Comparison of ENCODE assay signal across 9 mouse cellular contexts in the genomic region with DNA sequence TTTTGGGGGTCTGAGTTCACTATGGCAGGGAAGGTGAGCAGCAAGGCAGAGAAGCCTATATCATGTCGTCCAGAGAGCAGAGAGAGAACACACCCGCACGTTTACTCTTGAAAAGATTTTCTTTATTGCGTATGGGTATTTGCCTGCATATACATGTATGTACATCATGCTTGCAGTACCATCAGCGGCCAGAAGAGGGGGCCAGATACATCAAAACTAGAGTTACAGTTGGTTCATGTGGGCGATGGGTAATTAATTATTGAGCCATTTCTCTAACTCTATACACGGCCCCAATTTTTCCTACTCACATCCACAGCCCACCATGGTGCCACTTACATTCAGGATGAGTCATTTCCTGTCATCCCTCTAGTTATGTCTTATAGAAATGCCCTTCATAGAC. TPM values are rescaled to one million over a fixed set of nuclear protein-coding genes. Genes with fewer than 3 reads are reported as not detected.
A peak's percentile ranks its signal among the peaks of the same experiment; 100 is the strongest.
DNase-seq lines count a peak whose midpoint lies in the region; ATAC-seq and TF ChIP-seq lines count a peak whose summit lies in the region.
"Had no signal": no experiment of that assay in that cellular context is flagged by ENCODE, and none has a peak within 500 bp of the region (broad histone marks: within the 10 kb centered on the region; RNA-seq: fewer than 3 reads in every experiment).

No protein-coding gene starts in this region.

- WGBS in forebrain, postnatal 0 days: 77% methylated on average over 7 of the region's 7 CpGs
- 76% methylated on average over 7 of the region's 7 CpGs for WGBS in forebrain, embryonic 12.5 days
- 76% methylated on average over 7 of the region's 7 CpGs for WGBS in midbrain, embryonic 10.5 days
- 74% methylated on average over 7 of the region's 7 CpGs for WGBS in midbrain, embryonic 16.5 days
- 77% methylated on average over 7 of the region's 7 CpGs for WGBS in midbrain, embryonic 15.5 days

- no peaks in the 10 kb centered on the region for H3K27me3 ChIP-seq in forebrain, postnatal 0 days (ENCODE audit: insufficient read depth, low read length)
- H3K27me3 ChIP-seq in forebrain, embryonic 12.5 days: no peaks in the 10 kb centered on the region
- no peaks in the 10 kb centered on the region for H3K27me3 ChIP-seq in midbrain, embryonic 10.5 days (ENCODE audit: low read depth, poor library complexity, severe bottlenecking)
- no peaks in the 10 kb centered on the region for H3K27me3 ChIP-seq in midbrain, embryonic 16.5 days (ENCODE audit: control insufficient read depth, insufficient read depth, low read depth, low read length)
- no peaks in the 10 kb centered on the region for H3K27me3 ChIP-seq in midbrain, embryonic 15.5 days (replicated peaks)

- H3K36me3 ChIP-seq in forebrain, postnatal 0 days (ENCODE audit: insufficient read depth): peaks cover 32% of the 10 kb centered on the region
- peaks cover 21% of the 10 kb centered on the region for H3K36me3 ChIP-seq in forebrain, embryonic 12.5 days (replicated peaks)
- H3K36me3 ChIP-seq in midbrain, embryonic 10.5 days: peaks cover 10% of the 10 kb centered on the region
- peaks cover 6% of the 10 kb centered on the region; the same call in 1 of the 2 replicates for H3K36me3 ChIP-seq in midbrain, embryonic 16.5 days (ENCODE audit: control insufficient read depth, insufficient read depth, low read length)
- no peaks in the 10 kb centered on the region for H3K36me3 ChIP-seq in midbrain, embryonic 15.5 days (replicated peaks)

- intact Hi-C loops in heart, postnatal 25 days (cut with DNase I): loop anchor here (5.0 kb wide), 3 partner anchors 199 to 274 kb away; a partner anchor contains a TSS

- peak; percentile 79 for TF ChIP-seq CTCF in forebrain, postnatal 0 days (IDR thresholded peaks at IDR 0.05; ENCODE audit: low read depth)

- H3K4me3 ChIP-seq in forebrain, postnatal 0 days (ENCODE audit: low read depth, low read length): no peak overlapping the region
- no peak overlapping the region for H3K4me3 ChIP-seq in forebrain, embryonic 12.5 days (replicated peaks)
- no peak overlapping the region for H3K4me3 ChIP-seq in midbrain, embryonic 10.5 days
- H3K4me3 ChIP-seq in midbrain, embryonic 16.5 days (ENCODE audit: low read depth, low read length): no peak overlapping the region
- H3K4me3 ChIP-seq in midbrain, embryonic 15.5 days: no peak overlapping the region

- no peaks in the 10 kb centered on the region for H3K4me1 ChIP-seq in forebrain, postnatal 0 days (ENCODE audit: insufficient read depth)
- H3K4me1 ChIP-seq in forebrain, embryonic 12.5 days: peaks cover 21% of the 10 kb centered on the region
- H3K4me1 ChIP-seq in midbrain, embryonic 10.5 days: peaks cover 51% of the 10 kb centered on the region
- H3K4me1 ChIP-seq in midbrain, embryonic 16.5 days (ENCODE audit: control insufficient read depth, insufficient read depth, low read length): peaks cover 39% of the 10 kb centered on the region
- H3K4me1 ChIP-seq in midbrain, embryonic 15.5 days: peaks cover 45% of the 10 kb centered on the region

- DNase-seq in forebrain, postnatal 0 days: peak; percentile 74
- peak; percentile 43 for DNase-seq in midbrain, embryonic 10.5 days (ENCODE audit: low spot score)
- DNase-seq in brain, adult 2 months (ENCODE audit: low read depth, low spot score): peak; percentile 49
- no peak for DNase-seq in urinary bladder, postnatal 36 days (ENCODE audit: low spot score in 2 of 2)
- no peak for DNase-seq in heart, postnatal 25 days (ENCODE audit: low spot score)

- no peaks in the 10 kb centered on the region for H3K9me3 ChIP-seq in forebrain, postnatal 0 days (ENCODE audit: low read length)
- no peaks in the 10 kb centered on the region for H3K9me3 ChIP-seq in forebrain, embryonic 12.5 days
- no peaks in the 10 kb centered on the region for H3K9me3 ChIP-seq in midbrain, embryonic 10.5 days (replicated peaks)
- H3K9me3 ChIP-seq in midbrain, embryonic 16.5 days (replicated peaks; ENCODE audit: control insufficient read depth, low read length, poor library complexity, severe bottlenecking): no peaks in the 10 kb centered on the region
- no peaks in the 10 kb centered on the region for H3K9me3 ChIP-seq in midbrain, embryonic 15.5 days

- ATAC-seq in forebrain, postnatal 0 days: no peak
- no peak for ATAC-seq in forebrain, embryonic 12.5 days (ENCODE audit: low FRiP score)
- no peak for ATAC-seq in midbrain, embryonic 16.5 days
- ATAC-seq in midbrain, embryonic 15.5 days (replicated peaks): no peak

- H3K4me2 ChIP-seq in forebrain, postnatal 0 days (ENCODE audit: low read depth): no peak overlapping the region
- no peak overlapping the region for H3K4me2 ChIP-seq in forebrain, embryonic 12.5 days
- H3K4me2 ChIP-seq in midbrain, embryonic 16.5 days (ENCODE audit: low read length): no peak overlapping the region
- no peak overlapping the region for H3K4me2 ChIP-seq in midbrain, embryonic 15.5 days

- no peak overlapping the region for H3K27ac ChIP-seq in forebrain, postnatal 0 days (ENCODE audit: low read depth, low read length)
- H3K27ac ChIP-seq in forebrain, embryonic 12.5 days: no peak overlapping the region
- no peak overlapping the region for H3K27ac ChIP-seq in midbrain, embryonic 10.5 days (replicated peaks)
- H3K27ac ChIP-seq in midbrain, embryonic 16.5 days (ENCODE audit: low read length): no peak overlapping the region
- peak overlapping the region; percentile 90; the same call in 1 of the 2 replicates for H3K27ac ChIP-seq in midbrain, embryonic 15.5 days

- H3K9ac ChIP-seq in forebrain, postnatal 0 days: no peak overlapping the region
- H3K9ac ChIP-seq in forebrain, embryonic 12.5 days: no peak overlapping the region
- no peak overlapping the region for H3K9ac ChIP-seq in midbrain, embryonic 16.5 days (ENCODE audit: low read depth, low read length)
- no peak overlapping the region for H3K9ac ChIP-seq in midbrain, embryonic 15.5 days

RNA-seq across cellular contexts. Expression of a gene that starts 18.7 kb away (rescaled TPM):
- 11.1 and 12.2 TPM in 2 replicates for total RNA-seq in forebrain, postnatal 0 days (2014; rRNA removed)
- polyA plus RNA-seq in forebrain, postnatal 0 days (2015; fragmentation: Nextera tagmentation; extraction: Ambion mirVana): 9.9 and 15.9 TPM in 2 replicates
- 1.1 and 1.7 TPM in 2 replicates for polyA plus RNA-seq in forebrain, embryonic 12.5 days (2016; fragmentation: Nextera tagmentation; extraction: Ambion mirVana)
- 0.51 and 0.75 TPM in 2 replicates for polyA plus RNA-seq in midbrain, embryonic 10.5 days (2016; fragmentation: Nextera tagmentation; extraction: Ambion mirVana)
- polyA plus RNA-seq in midbrain, embryonic 16.5 days (2015; fragmentation: Nextera tagmentation; extraction: Ambion mirVana): 9.9 and 12.5 TPM in 2 replicates
- 8.4 and 10.0 TPM in 2 replicates for polyA plus RNA-seq in midbrain, embryonic 15.5 days (2015; fragmentation: Nextera tagmentation; extraction: Ambion mirVana)
- not detected for total RNA-seq in heart, postnatal 25 days (2021)

RNA-seq across cellular contexts. Expression of a gene that starts 50.4 kb away (rescaled TPM):
- total RNA-seq in forebrain, postnatal 0 days (2014; rRNA removed): 0.14 and 0.38 TPM in 2 replicates
- 0.06 and 0.07 TPM in 2 replicates for polyA plus RNA-seq in forebrain, postnatal 0 days (2015; fragmentation: Nextera tagmentation; extraction: Ambion mirVana)
- 0.59 and 0.84 TPM in 2 replicates for polyA plus RNA-seq in forebrain, embryonic 12.5 days (2016; fragmentation: Nextera tagmentation; extraction: Ambion mirVana)
- 1.00 and 1.3 TPM in 2 replicates for polyA plus RNA-seq in midbrain, embryonic 10.5 days (2016; fragmentation: Nextera tagmentation; extraction: Ambion mirVana)
- 0.15 and 0.52 TPM in 2 replicates for polyA plus RNA-seq in midbrain, embryonic 16.5 days (2015; fragmentation: Nextera tagmentation; extraction: Ambion mirVana)
- 0.43 TPM in 2 replicates for polyA plus RNA-seq in midbrain, embryonic 15.5 days (2015; fragmentation: Nextera tagmentation; extraction: Ambion mirVana)
- under 1 TPM in 1 of 2 experiments, not detected in 1; 0.08 TPM for total RNA-seq in heart, postnatal 25 days (2021)
- total RNA-seq: common myeloid progenitor, adult 5-6 weeks had no signal

Comparison
In these comparisons a context has a peak if more than half of its experiments do, and no peak if none do; other contexts are left out.
1. DNase-seq: peak in forebrain, postnatal 0 days (single experiment), midbrain, embryonic 10.5 days (single experiment) and brain, adult 2 months (single experiment); none in urinary bladder, postnatal 36 days (0 of 2) and heart, postnatal 25 days (single experiment).